Comparison of ENCODE assay signal across 11 mouse cellular contexts in genomic region chr7:64001611-64002111, GRCm38 (mm10).
A peak's percentile ranks its signal among the peaks of the same experiment; 100 is the strongest.
DNase-seq lines count a peak whose midpoint lies in the region; ATAC-seq and TF ChIP-seq lines count a peak whose summit lies in the region.
"Had no signal": no experiment of that assay in that cellular context is flagged by ENCODE, and none has a peak within 500 bp of the region (broad histone marks: within the 10 kb centered on the region; RNA-seq: fewer than 3 reads in every experiment).

No protein-coding gene starts in this region.

- no peak for TF ChIP-seq CTCF in hindbrain, postnatal 0 days (IDR thresholded peaks at IDR 0.05; ENCODE audit: low read depth)

- H3K27ac ChIP-seq in hindbrain, postnatal 0 days, result no peak overlapping the region
- H3K27ac ChIP-seq: forebrain, embryonic 15.5 days; lung, embryonic 15.5 days had no signal

- 70% methylated on average over 7 of the region's 9 CpGs for WGBS in hindbrain, postnatal 0 days

- no peak overlapping the region for H3K4me2 ChIP-seq in hindbrain, postnatal 0 days (ENCODE audit: low read depth, low read length)
- H3K4me2 ChIP-seq: forebrain, embryonic 15.5 days; lung, embryonic 15.5 days had no signal

- peak; percentile 6 for DNase-seq in cerebellum, adult 9-10 months
- no peak for DNase-seq in cerebellum, adult 11 months
- peak; percentile 63 for DNase-seq in CD4-positive helper T cell, adult 2 months (ENCODE audit: low read depth, low spot score)
- DNase-seq in hindbrain, postnatal 0 days (ENCODE audit: low spot score), result no peak
- DNase-seq in cerebellum, postnatal 4 days (ENCODE audit: low spot score in 2 of 2), result no peak
- DNase-seq in layer of hippocampus, adult 9-10 months (ENCODE audit: low spot score), result no peak
- DNase-seq: kidney, adult 8-10 months had no signal

- no peaks in the 10 kb centered on the region for H3K9me3 ChIP-seq in megakaryocyte, embryonic 14.5 days
- no peaks in the 10 kb centered on the region for H3K9me3 ChIP-seq in hindbrain, postnatal 0 days (ENCODE audit: low read length)
- H3K9me3 ChIP-seq: forebrain, embryonic 15.5 days; lung, embryonic 15.5 days had no signal

- H3K9ac ChIP-seq in hindbrain, postnatal 0 days (replicated peaks; ENCODE audit: low read length), result no peak overlapping the region
- H3K9ac ChIP-seq: forebrain, embryonic 15.5 days; lung, embryonic 15.5 days had no signal

- H3K4me3 ChIP-seq in megakaryocyte, embryonic 14.5 days (replicated peaks), result peak overlapping the region; percentile 59
- no peak overlapping the region for H3K4me3 ChIP-seq in hindbrain, postnatal 0 days (ENCODE audit: low read length)
- H3K4me3 ChIP-seq: forebrain, embryonic 15.5 days; lung, embryonic 15.5 days had no signal

- H3K4me1 ChIP-seq in megakaryocyte, embryonic 14.5 days, result peaks cover 87% of the 10 kb centered on the region
- H3K4me1 ChIP-seq in hindbrain, postnatal 0 days (ENCODE audit: insufficient read depth, low read length), result no peaks in the 10 kb centered on the region
- H3K4me1 ChIP-seq: forebrain, embryonic 15.5 days had no signal

- no peaks in the 10 kb centered on the region for H3K36me3 ChIP-seq in megakaryocyte, embryonic 14.5 days (replicated peaks; ENCODE audit: low read length)
- no peaks in the 10 kb centered on the region for H3K36me3 ChIP-seq in hindbrain, postnatal 0 days (ENCODE audit: insufficient read depth, low read length)
- H3K36me3 ChIP-seq: forebrain, embryonic 15.5 days; lung, embryonic 15.5 days had no signal

- H3K27me3 ChIP-seq in megakaryocyte, embryonic 14.5 days (replicated peaks), result no peaks in the 10 kb centered on the region
- no peaks in the 10 kb centered on the region for H3K27me3 ChIP-seq in hindbrain, postnatal 0 days (ENCODE audit: insufficient read depth, low read length)
- H3K27me3 ChIP-seq: forebrain, embryonic 15.5 days; lung, embryonic 15.5 days had no signal

- ATAC-seq in hematopoietic stem cell, adult 5-6 weeks (replicated peaks in 1 of 2; ENCODE audit: insufficient read depth in 1 of 2, low FRiP score in 2 of 2, low TSS enrichment in 1 of 2, low read depth in 1 of 2, poor library complexity in 2 of 2, severe bottlenecking in 2 of 2), result peak; percentile 44 to 63
- ATAC-seq in hindbrain, postnatal 0 days, result no peak
- ATAC-seq: forebrain, embryonic 15.5 days had no signal

Comparison
In these comparisons a context has a peak if more than half of its experiments do, and no peak if none do; other contexts are left out.
1. DNase-seq: peak in cerebellum, adult 9-10 months (single experiment) and CD4-positive helper T cell, adult 2 months (single experiment); none in cerebellum, adult 11 months (single experiment), hindbrain, postnatal 0 days (single experiment), cerebellum, postnatal 4 days (0 of 2) and layer of hippocampus, adult 9-10 months (single experiment).